Mouse (Mus musculus): ENCODE data around the gene Slc39a11. TPM values are rescaled to one million over a fixed set of nuclear protein-coding genes. Genes with fewer than 3 reads are reported as not detected.

The Slc39a11 gene
- polyA plus RNA-seq, 1 experiment: 0.08 TPM

DNA sequence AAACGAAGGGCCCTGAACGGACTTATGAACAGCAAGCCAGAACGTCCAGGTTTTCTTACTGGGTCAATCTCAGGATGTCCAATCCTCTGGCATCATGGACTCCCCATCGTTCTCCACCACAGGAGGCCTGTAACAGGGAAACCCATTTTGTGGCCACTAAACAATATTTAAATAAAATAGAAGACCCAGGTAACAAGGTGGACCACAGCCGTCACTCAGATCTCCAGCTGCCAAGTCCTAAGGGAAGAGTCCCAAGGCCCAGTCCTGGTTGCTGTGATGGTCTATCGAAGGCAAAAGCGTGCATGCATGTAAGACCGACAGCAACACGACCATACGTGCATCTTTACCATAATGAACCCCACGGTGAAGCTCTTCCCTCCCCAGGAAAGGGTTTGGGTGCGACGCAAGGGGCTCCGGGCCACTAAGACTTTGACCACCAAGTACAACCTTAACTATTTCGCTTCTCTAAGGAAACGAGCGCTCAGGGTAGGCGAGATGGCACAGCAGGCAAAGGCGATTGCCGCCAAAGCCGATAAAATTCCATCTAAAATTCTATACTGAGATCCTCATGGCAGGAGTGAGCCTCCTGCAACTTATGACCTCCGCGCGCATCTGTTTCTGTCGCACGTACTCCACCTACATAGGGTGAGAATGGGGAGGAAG is 1.1 kb downstream of the Slc39a11 start, which contains the start of gene Cog1:
TSS of gene Cog1 (plus strand) at position 480 of the 663 bp plus-strand sequence.
- peaks cover 44% of the 10 kb centered on the region for H3K4me1 ChIP-seq (ENCODE audit: control insufficient read depth)
- peak within 1 kb of the TSS; percentile 91 for H3K4me3 ChIP-seq (replicated peaks)
- TF ChIP-seq GATA1 (IDR thresholded peaks at IDR 0.05; ENCODE audit: low read length): no peak
- TF ChIP-seq TAL1 (IDR thresholded peaks at IDR 0.05; ENCODE audit: low read length): no peak
- peaks cover 3% of the 10 kb centered on the region for H3K27me3 ChIP-seq (ENCODE audit: control insufficient read depth)
- peaks cover 30% of the 10 kb centered on the region for H3K36me3 ChIP-seq (ENCODE audit: control insufficient read depth)
- no peaks in the 10 kb centered on the region for H3K9me3 ChIP-seq (ENCODE audit: control insufficient read depth, low read length)

DNA sequence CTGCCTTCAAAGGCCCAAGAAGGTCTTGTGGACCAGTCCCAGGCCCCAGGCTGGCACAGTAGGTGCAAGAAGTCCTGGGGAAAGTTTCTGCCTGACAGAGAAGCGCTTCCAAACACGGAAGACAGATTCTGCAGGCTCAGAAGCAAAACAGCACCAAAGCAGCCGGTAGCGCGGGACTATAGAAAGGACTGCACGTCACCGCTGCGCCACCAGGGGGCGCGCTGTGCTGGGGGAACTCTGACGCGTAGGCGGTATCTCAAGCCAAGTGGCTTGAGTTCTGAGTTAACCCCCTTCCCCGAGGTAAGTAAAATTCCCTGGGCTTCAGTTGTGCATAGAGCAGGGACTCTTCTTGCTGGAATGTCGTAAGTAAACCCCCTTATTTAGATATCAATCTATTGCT is 1.7 kb downstream of the Slc39a11 start:
- Histone ChIP-seq H3K4me3 (replicated peaks) (peak overlapping the region; percentile 91), H3K36me3 (ENCODE audit: control insufficient read depth) (peaks cover 23% of the 10 kb centered on the region), H3K27me3 (ENCODE audit: control insufficient read depth) (peaks cover 3% of the 10 kb centered on the region), H3K4me1 (ENCODE audit: control insufficient read depth) (peaks cover 44% of the 10 kb centered on the region), H3K9me3 (ENCODE audit: control insufficient read depth, low read length) (no peaks in the 10 kb centered on the region)
- TF ChIP-seq TAL1 (IDR thresholded peaks at IDR 0.05; ENCODE audit: low read length) (no peak), GATA1 (IDR thresholded peaks at IDR 0.05; ENCODE audit: low read length) (no peak)

DNA sequence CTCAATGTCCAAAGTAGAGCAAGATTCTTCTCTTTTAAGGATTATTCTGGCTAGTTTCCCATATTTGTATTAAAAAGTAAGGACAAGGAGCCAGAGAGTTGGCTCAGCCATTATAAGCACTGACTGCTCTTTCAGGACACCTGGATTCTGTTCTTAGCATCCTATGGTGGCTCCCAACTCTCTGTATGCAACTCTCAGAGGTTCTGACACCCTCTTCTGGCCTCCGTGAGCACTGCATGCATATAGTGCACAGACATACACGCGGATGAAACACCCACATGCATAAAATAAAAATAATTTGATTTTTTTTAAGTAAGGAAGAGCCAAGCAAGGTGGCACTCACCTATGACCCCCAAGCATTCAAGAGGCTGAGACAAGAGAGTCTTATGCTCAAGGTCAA is 4.7 kb downstream of the Slc39a11 start:
- peaks cover 20% of the 10 kb centered on the region for H3K4me1 ChIP-seq (ENCODE audit: control insufficient read depth)
- TF ChIP-seq GATA1 (IDR thresholded peaks at IDR 0.05; ENCODE audit: low read length): no peak
- TF ChIP-seq TAL1 (IDR thresholded peaks at IDR 0.05; ENCODE audit: low read length): no peak
- H3K27me3 ChIP-seq (ENCODE audit: control insufficient read depth): peaks cover 3% of the 10 kb centered on the region
- no peak overlapping the region for H3K4me3 ChIP-seq (replicated peaks)
- H3K9me3 ChIP-seq (ENCODE audit: control insufficient read depth, low read length): 0 out of 2 replicates have a peak, but pooled peaks cover under 1% of the 10 kb centered on the region
- H3K36me3 ChIP-seq (ENCODE audit: control insufficient read depth): no peaks in the 10 kb centered on the region

- peaks cover 9% of the 10 kb centered on the region; the same call in 1 of the 2 replicates for H3K9me3 ChIP-seq (ENCODE audit: control insufficient read depth, low read length)
- no peaks in the 10 kb centered on the region for H3K27me3 ChIP-seq (ENCODE audit: control insufficient read depth)
- no peaks in the 10 kb centered on the region for H3K4me1 ChIP-seq (ENCODE audit: control insufficient read depth)
- no peaks in the 10 kb centered on the region for H3K36me3 ChIP-seq (ENCODE audit: control insufficient read depth)
- TF ChIP-seq GATA1 (IDR thresholded peaks at IDR 0.05; ENCODE audit: low read length) (no peak), TAL1 (IDR thresholded peaks at IDR 0.05; ENCODE audit: low read length) (no peak)
- no peak overlapping the region for H3K4me3 ChIP-seq (replicated peaks)
Measured at GRCm38 (mm10) chr11:113638680-113639079, 11.2 kb downstream of the Slc39a11 start.

DNA sequence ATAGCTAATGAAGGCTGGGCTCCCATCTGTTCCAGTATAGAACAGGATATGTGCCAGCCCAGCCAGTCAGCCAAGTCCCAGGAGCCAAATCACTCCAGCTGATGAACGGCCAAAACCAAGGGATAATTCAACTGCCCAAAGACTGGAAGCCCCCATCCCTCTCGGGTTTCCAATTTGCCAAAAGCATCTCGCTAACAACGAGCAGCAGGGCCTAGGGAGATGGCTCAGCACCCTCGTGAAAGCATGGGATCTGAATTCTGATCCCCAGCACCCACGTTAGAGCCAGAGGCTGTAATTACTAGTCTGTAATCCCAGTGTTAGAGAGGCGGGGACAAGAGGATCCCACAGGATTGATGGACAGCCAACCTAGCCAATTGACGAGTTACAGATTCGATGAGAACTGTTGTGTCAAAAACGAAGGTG is 15.2 kb downstream of the Slc39a11 start:
- TF ChIP-seq TAL1 (IDR thresholded peaks at IDR 0.05; ENCODE audit: low read length) (no peak), GATA1 (IDR thresholded peaks at IDR 0.05; ENCODE audit: low read length) (no peak)
- H3K36me3 ChIP-seq (ENCODE audit: control insufficient read depth): no peaks in the 10 kb centered on the region
- H3K9me3 ChIP-seq (ENCODE audit: control insufficient read depth, low read length): peaks cover 6% of the 10 kb centered on the region; the same call in 1 of the 2 replicates
- no peaks in the 10 kb centered on the region for H3K4me1 ChIP-seq (ENCODE audit: control insufficient read depth)
- no peaks in the 10 kb centered on the region; the same call in 1 of the 2 replicates for H3K27me3 ChIP-seq (ENCODE audit: control insufficient read depth)
- no peak overlapping the region for H3K4me3 ChIP-seq (replicated peaks)

- H3K27me3 ChIP-seq (ENCODE audit: control insufficient read depth): no peaks in the 10 kb centered on the region; the same call in 1 of the 2 replicates
- no peaks in the 10 kb centered on the region for H3K36me3 ChIP-seq (ENCODE audit: control insufficient read depth)
- H3K9me3 ChIP-seq (ENCODE audit: control insufficient read depth, low read length): peaks cover 3% of the 10 kb centered on the region; the same call in 1 of the 2 replicates
- H3K4me1 ChIP-seq (ENCODE audit: control insufficient read depth): no peaks in the 10 kb centered on the region
- no peak for TF ChIP-seq TAL1 (IDR thresholded peaks at IDR 0.05; ENCODE audit: low read length)
- no peak overlapping the region for H3K4me3 ChIP-seq (replicated peaks)
Measured at GRCm38 (mm10) chr11:113633398-113633797, 16.5 kb downstream of the Slc39a11 start.

DNA sequence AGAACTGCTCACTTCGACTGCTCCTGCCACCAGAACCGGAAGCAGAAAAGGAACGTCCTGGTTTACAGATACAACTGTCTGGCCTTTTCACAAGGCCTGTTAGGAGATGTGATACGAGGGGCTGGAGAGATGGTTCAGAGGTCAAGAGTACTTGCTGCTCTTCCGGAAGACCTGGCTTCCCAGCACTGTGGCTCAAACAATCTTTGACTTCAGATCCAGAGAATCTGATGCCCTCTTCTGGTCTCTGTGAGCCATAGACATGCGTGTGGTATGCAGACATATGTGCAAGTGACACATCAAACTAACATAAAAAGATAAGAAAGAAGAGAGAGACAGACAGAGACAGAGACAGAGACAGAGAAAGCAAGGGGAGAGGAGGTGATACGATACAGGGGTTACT is 17.6 kb downstream of the Slc39a11 start:
- no peaks in the 10 kb centered on the region for H3K36me3 ChIP-seq (ENCODE audit: control insufficient read depth)
- TF ChIP-seq TAL1 (IDR thresholded peaks at IDR 0.05; ENCODE audit: low read length) (no peak), GATA1 (IDR thresholded peaks at IDR 0.05; ENCODE audit: low read length) (no peak)
- H3K9me3 ChIP-seq (ENCODE audit: control insufficient read depth, low read length): no peaks in the 10 kb centered on the region
- no peaks in the 10 kb centered on the region for H3K4me1 ChIP-seq (ENCODE audit: control insufficient read depth)
- no peak overlapping the region for H3K4me3 ChIP-seq (replicated peaks)
- H3K27me3 ChIP-seq (ENCODE audit: control insufficient read depth): no peaks in the 10 kb centered on the region; the same call in 1 of the 2 replicates

DNA sequence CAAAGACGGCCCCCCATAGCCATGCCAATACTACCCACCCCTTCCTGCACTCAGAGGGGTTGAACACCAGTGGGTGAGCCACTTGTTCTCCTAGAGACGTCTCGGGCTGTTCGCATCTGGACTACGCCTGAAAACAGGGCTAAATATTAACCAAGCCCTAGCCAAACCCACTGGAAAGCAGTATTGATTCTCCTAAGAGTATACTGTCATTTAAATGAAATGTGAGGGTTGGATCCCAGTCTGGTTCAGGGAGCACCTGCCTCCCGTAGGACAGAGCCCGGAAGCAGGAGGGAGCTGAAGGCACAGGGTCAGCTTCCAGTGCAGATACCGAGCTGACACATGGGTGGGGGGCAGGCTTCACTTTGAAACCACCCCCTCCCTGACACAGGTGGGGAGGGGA is 18.0 kb downstream of the Slc39a11 start:
- no peak for TF ChIP-seq GATA1 (IDR thresholded peaks at IDR 0.05; ENCODE audit: low read length)
- TF ChIP-seq TAL1 (IDR thresholded peaks at IDR 0.05; ENCODE audit: low read length): no peak
- Histone ChIP-seq H3K9me3 (ENCODE audit: control insufficient read depth, low read length) (no peaks in the 10 kb centered on the region), H3K4me3 (replicated peaks) (no peak overlapping the region), H3K36me3 (ENCODE audit: control insufficient read depth) (no peaks in the 10 kb centered on the region), H3K27me3 (ENCODE audit: control insufficient read depth) (no peaks in the 10 kb centered on the region; the same call in 1 of the 2 replicates), H3K4me1 (ENCODE audit: control insufficient read depth) (no peaks in the 10 kb centered on the region)

GRCm38 (mm10) chr11:113631302-113631701 is 18.6 kb downstream of the Slc39a11 start:
- Histone ChIP-seq H3K27me3 (ENCODE audit: control insufficient read depth) (no peaks in the 10 kb centered on the region; the same call in 1 of the 2 replicates), H3K4me1 (ENCODE audit: control insufficient read depth) (no peaks in the 10 kb centered on the region), H3K9me3 (ENCODE audit: control insufficient read depth, low read length) (no peaks in the 10 kb centered on the region), H3K4me3 (replicated peaks) (no peak overlapping the region), H3K36me3 (ENCODE audit: control insufficient read depth) (no peaks in the 10 kb centered on the region)
- no peak for TF ChIP-seq GATA1 (IDR thresholded peaks at IDR 0.05; ENCODE audit: low read length)
- TF ChIP-seq TAL1 (IDR thresholded peaks at IDR 0.05; ENCODE audit: low read length): no peak
